Mouse (Mus musculus): ENCODE measurements around the gene Pth2.

Pth2 gene

DNA sequence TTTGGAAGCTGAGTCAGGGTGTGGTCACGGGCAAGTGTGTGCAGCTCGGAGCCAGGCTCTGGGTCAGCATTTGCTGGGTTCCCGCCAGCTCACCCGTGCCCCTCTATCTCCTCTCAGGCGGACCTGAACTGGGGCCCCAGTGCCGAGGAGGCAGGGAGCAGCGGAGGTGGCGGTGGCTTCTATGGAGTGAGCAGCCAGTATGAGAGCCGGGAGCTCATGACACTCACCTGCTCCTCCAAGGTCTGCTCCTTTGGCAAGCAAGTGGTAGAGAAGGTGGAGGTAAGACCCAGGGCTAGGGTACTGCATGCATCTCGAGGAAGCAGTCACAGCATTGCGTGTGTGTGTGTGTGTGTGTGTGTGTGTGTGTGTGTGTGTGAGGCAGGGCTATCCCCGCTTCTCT, 50.4 kb downstream of the Pth2 start:
- Histone ChIP-seq H3K27me3 (ENCODE audit: insufficient read depth, low read length) (no peaks in the 10 kb centered on the region), H3K36me3 (ENCODE audit: insufficient read depth, low read length) (peaks cover 60% of the 10 kb centered on the region), H3K9me3 (ENCODE audit: low read length) (no peaks in the 10 kb centered on the region), H3K4me3 (replicated peaks; ENCODE audit: low read length) (no peak overlapping the region), H3K4me1 (replicated peaks; ENCODE audit: low read depth, low read length) (peaks cover 91% of the 10 kb centered on the region)
- no peak for TF ChIP-seq NANOG (IDR thresholded peaks at IDR 0.05; ENCODE audit: borderline replicate concordance, low read length)
- TF ChIP-seq CTCF (conservative IDR thresholded peaks at IDR 0.05; ENCODE audit: low read length), result no peak
- TF ChIP-seq POU5F1 (IDR thresholded peaks at IDR 0.05; ENCODE audit: borderline replicate concordance, low read length), result no peak
